Mouse (Mus musculus) olfactory bulb, adult 2 months (tissue): ENCODE data around the gene Prdm12. TPM values are rescaled to one million over a fixed set of nuclear protein-coding genes. Genes with fewer than 3 reads are reported as not detected.

ENCODE experiments used
- H3K27ac ChIP-seq: fragments of 200-500 bp; 2 replicates; pipeline ENCODE4 v1.5.1; 2012; ENCODE audit warnings: low read depth, low read length; ENCODE audit not compliant: insufficient read depth
- H3K4me1 ChIP-seq: fragments of 200-500 bp; 2 replicates; pipeline ENCODE4 v1.6.1; 2012; ENCODE audit warnings: low read length; ENCODE audit not compliant: control insufficient read depth, insufficient read depth
- H3K4me3 ChIP-seq: fragments of 200-500 bp; 2 replicates; pipeline ENCODE4 v1.5.1; 2012; ENCODE audit warnings: mild to moderate bottlenecking, low read depth, low read length, moderate library complexity; ENCODE audit not compliant: insufficient read depth
- CTCF ChIP-seq: fragments of 200-500 bp; IDR thresholded peaks from 2 replicates; pipeline ENCODE4 v1.5.1; 2012; ENCODE audit warnings: low read depth, mild to moderate bottlenecking, low read length, moderate library complexity; ENCODE audit not compliant: insufficient read depth
- POLR2A ChIP-seq: fragments of 200-500 bp; IDR thresholded peaks from 2 replicates; pipeline ENCODE4 v1.6.1; 2012; ENCODE audit warnings: mild to moderate bottlenecking, low read depth, low read length, moderate library complexity; ENCODE audit not compliant: insufficient read depth
- WGBS: fragments of 180-500 bp; shearing (Covaris S2); methylation state at CpG from one replicate; pipeline ENCODE4 v1.1.7; 2018; 5-methylcytosine and 5-hydroxymethylcytosine counted together
- polyA plus RNA-seq: library from polyadenylated mRNA; stranded (reverse); fragments of >200 nt; gene quantifications from 2 replicates; pipeline ENCODE4 v1.2.4, GENCODE M21; 2012; ENCODE audit warnings: low replicate concordance; ENCODE audit not compliant: missing spikeins, insufficient read depth, insufficient read length

Prdm12 gene
- polyA plus RNA-seq, 1 experiment: not detected

DNA sequence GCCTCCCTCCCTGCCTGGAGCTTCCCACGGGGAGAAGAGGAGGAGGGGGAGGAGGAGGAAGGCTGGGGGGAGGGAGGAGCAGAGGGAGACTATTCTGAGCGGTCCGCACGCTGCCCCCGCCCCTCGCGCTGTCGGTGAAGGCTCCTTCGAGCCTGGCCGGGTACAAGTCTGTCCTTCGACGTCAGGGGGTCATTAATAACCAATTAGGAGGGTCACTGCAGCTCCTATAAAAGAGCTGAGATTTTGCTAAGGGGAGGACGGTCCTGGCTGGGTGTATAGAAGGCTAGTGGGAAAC is 424 bp upstream of the Prdm12 start:
- TF ChIP-seq POLR2A: no peak
- TF ChIP-seq CTCF: no peak

DNA sequence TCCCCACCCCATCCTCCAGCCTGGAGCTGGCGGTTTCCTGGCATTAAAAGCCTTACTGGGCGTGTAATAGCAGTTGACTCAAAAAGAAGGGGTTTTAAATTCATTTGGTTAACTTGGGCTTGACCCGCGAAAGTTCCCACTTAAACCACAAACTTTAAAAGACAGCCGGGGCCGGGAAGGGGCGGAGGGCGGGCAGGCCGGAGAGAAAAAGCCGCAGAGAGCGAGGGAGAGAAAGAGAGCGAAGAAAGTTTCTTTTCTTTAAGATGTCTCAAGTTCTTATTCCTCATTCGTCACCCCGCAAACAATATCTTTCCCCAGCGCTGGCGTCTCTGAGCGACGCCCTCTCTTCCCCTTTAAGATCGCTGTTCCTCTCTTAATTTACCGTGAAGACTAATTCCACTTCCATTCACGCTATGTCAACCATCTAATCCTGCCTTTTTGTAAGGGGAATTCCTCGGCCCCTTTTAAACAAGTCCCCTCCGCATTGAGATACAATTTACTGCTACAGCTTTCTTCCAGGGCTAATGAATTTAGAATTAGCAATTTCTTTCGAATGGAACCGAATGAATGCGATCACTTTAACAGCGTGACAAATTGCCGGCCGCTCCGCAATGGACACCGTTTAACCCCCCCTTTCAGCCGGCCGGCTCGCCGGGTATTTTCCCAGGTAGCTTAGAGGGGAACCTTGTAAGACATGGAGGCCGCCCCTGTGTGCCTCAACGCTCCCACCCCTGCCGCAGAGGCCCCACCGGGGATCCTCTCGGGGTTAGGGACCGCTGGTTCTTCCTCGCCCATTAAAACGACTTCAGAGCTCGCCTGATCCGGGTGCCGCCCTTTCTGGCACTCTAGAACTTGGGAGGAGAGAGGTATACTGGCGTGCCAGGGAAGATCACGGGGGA is 1.0 kb downstream of the Prdm12 start:
- Histone ChIP-seq H3K4me1 (peaks cover 26% of the 10 kb centered on the region), H3K27ac (no peak overlapping the region), H3K4me3 (no peak overlapping the region)
- 2% methylated on average over 48 of the region's 48 CpGs for WGBS
- no peak; the same call in 1 of the 2 replicates for TF ChIP-seq POLR2A
- no peak for TF ChIP-seq CTCF

More for the DNA sequence above, 424 bp upstream of the Prdm12 start:
- Histone ChIP-seq H3K4me3 (no peak overlapping the region), H3K4me1 (peaks cover 29% of the 10 kb centered on the region), H3K27ac (no peak overlapping the region)
- WGBS: 2% methylated on average over 13 of the region's 13 CpGs

DNA sequence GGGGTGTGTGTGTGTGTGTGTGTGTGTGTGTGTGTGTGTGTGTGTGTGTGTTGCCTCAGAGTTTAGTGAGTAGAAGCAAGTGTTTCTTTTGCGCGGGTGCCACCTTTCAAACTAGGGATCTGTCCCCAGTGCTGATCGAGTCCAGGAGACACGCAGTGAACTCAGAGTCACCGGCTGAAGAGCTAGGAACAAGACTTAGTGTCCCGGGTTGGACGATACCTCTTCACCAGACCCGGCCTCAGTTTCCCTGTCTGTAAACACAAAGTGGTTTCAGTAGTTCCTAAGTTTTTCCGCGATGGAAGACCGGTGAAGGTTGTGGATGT is 1.6 kb downstream of the Prdm12 start:
- TF ChIP-seq POLR2A (no peak), CTCF (no peak)
- 2% methylated on average over 11 of the region's 11 CpGs for WGBS
- Histone ChIP-seq H3K4me3 (no peak overlapping the region), H3K27ac (no peak overlapping the region), H3K4me1 (peaks cover 21% of the 10 kb centered on the region)

DNA sequence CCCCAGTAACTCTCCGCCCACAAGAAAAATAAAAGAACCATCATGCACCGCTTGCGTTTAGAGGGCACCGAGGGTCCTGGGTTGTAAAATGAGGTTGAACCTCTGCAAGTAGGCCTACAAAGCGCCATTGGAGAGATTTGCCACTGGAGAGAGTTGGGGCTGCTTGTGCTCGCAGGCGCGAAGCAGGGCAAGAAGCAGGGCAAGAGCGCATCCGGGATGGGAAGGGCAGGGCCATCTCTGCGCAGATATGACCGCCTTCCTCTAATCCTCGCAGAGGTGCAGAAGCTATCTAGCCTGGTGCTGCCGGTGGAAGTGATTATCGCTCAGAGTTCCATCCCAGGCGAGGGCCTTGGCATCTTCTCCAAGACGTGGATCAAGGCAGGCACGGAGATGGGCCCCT is 2.1 kb downstream of the Prdm12 start:
- Histone ChIP-seq H3K27ac (no peak overlapping the region), H3K4me3 (no peak overlapping the region), H3K4me1 (peaks cover 16% of the 10 kb centered on the region)
- no peak for TF ChIP-seq CTCF
- no peak for TF ChIP-seq POLR2A
- 23% methylated on average over 18 of the region's 18 CpGs for WGBS

DNA sequence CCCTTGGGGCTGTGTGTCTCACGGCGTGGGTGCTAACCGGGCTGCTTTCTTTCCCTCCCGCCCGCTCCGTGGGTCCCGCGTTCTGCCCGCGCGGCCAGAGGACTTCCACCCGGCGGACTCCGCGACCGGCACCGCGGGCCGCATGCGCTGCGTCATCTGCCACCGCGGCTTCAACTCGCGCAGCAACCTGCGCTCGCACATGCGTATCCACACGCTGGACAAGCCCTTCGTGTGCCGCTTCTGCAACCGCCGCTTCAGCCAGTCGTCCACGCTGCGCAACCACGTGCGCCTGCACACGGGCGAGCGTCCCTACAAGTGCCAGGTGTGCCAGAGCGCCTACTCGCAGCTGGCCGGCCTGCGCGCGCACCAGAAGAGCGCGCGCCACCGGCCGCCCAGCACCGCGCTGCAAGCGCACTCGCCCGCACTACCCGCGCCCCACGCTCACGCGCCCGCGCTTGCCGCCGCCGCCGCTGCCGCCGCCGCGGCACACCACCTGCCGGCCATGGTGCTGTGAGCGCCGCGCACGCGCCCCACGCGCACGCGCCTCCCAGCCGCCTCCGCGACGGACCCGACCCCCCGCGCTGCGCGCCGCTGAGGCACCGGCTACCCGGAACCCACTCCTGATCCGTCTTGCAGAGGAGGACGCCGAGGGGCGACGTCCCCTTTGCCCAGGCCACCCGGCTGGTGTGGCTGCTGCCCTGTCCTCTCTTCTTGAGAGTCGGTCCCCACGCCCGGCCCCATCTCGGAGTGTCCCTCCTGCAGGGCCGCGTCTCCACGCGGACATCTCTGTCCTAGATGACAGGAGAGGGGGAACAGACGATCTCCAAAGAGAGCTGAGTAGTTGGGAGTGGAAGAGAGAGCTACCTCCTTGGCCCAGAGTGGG is 14.4 kb downstream of the Prdm12 start:
- no peak overlapping the region for H3K27ac ChIP-seq
- H3K4me1 ChIP-seq: peaks cover 8% of the 10 kb centered on the region
- WGBS: 2% methylated on average over 98 of the region's 109 CpGs
- TF ChIP-seq CTCF (0 out of 2 replicates have a peak, but pooled peaks have one; percentile 5), POLR2A (0 out of 2 replicates have a peak, but pooled peaks have one; percentile 26)
- peak overlapping the region; percentile 73 for H3K4me3 ChIP-seq

DNA sequence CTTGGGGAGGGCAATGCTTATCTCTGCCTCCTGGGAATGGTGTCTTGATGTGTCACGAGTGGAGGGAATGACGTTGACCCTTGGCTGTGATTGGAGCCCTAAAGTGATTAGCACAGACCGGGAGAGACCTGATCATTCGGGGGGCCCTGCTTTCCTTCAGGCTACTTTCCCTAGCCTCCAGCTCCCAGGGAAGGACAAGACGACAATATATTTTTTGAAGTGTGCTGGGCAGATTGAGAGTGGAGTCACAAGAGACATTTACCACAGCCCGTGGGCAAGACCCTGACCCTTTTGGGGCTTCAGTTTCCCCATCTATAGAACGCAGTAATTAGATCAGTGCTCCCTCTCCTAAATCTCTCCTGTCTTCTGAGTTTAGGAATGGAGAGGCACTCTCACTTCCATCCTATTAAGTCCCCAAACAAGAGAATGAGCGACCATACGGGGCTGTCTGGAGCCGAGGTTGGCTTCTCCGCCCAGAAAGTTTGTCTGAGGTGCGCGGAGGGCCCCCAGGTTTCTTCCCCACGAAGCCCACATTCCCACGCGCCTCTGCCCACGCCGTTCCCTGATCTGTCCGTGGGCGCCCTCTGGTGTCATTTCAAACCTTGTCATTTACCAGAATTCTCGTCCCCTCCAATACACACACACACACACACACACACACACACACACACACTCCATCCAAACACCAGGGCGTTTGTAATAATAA is 15.2 kb downstream of the Prdm12 start:
- H3K4me3 ChIP-seq: peak overlapping the region; percentile 73
- WGBS: 7% methylated on average over 22 of the region's 22 CpGs
- no peak overlapping the region for H3K27ac ChIP-seq
- TF ChIP-seq CTCF (peak; percentile 51; the same call in 1 of the 2 replicates), POLR2A (no peak)
- H3K4me1 ChIP-seq: peaks cover 8% of the 10 kb centered on the region

DNA sequence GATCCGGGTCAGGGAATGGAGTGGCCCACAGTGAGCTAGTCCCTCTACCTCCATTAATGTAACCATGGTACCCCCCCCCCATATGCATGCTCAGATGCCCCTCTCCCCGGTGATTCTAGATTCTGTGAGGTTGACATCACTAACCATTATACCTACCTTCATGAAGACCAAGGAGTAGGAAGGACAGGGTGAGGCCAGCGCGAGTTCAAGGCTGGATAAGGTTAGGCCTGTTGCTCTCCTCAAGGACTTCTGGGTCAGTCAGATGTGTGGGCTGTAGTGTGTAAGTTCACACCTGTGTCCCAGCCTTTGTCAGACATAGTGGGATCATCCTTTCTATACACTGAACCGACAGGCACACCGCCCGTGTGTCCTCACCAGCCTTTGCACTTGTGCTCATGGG is 16.5 kb downstream of the Prdm12 start:
- no peak for TF ChIP-seq POLR2A
- no peak for TF ChIP-seq CTCF
- WGBS: 86% methylated on average over 7 of the region's 7 CpGs
- H3K27ac ChIP-seq: no peak overlapping the region
- peaks cover 8% of the 10 kb centered on the region for H3K4me1 ChIP-seq
- no peak overlapping the region for H3K4me3 ChIP-seq

DNA sequence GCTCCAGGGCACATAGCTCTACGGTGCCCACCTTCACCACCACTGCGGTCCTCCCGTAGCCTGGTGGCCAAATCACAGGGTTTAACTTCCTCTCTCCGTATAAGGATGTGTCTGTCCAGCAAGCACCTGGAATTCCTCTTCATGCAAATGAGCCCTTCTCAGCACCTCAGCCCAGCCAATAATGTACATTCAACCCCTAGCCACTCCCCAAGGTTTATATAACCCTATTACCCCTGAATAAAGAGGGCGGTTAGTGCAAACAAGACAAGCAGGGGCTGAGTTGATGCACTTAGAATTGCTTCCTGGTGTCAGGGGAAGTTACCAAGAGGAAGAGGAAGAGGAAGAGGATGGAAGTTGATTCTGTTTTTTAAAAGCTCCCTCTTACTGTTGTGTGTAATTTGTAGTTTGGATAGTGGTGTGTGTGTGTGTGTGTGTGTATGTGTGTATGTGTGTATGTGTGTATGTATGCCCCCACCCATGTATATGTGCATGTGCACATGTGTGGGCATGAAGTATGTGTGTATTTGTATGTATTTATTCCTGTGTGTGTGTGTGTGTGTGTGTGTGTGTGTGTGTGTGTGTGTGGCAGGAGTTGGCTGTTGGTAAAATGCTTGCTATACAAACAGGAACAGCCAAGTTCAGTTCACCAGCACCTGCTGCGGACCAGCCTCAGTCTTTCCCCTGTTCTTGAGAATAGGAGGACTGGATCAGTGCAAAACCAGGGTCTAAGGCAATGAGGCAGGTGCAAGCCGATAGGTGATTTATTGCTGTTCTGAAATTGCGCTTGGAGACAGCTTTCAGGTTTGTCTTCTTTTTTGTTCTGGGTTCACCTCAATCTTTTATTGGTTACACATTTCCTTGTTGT is 23.3 kb downstream of the Prdm12 start:
- TF ChIP-seq CTCF (no peak), POLR2A (no peak)
- Histone ChIP-seq H3K4me3 (no peak overlapping the region), H3K4me1 (no peaks in the 10 kb centered on the region), H3K27ac (no peak overlapping the region)
- WGBS: 66% methylated on average over 8 of the region's 8 CpGs
